Comparison of ENCODE assay signal across 14 mouse cellular contexts in the genomic region with DNA sequence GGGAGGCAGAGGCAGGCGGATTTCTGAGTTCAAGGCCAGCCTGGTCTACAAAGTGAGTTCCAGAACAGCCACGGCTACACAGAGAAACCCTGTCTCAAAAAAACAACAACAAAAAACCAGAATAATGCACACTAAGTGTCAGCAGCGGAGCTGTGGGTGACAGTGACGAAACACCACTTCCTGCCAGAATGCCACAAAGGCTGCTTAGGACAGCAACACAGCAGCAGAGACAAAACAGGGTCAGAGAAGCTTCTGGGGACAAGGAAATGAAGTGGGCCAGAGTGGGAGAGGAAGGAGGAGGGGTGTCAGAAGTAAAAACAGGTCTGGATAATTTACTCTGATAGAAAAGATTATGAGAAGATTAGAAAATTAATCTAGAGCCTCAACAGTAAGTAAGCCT. TPM values are rescaled to one million over a fixed set of nuclear protein-coding genes. Genes with fewer than 3 reads are reported as not detected.
DNase-seq lines count a peak whose midpoint lies in the region; ATAC-seq and TF ChIP-seq lines count a peak whose summit lies in the region.
"Had no signal": no experiment of that assay in that cellular context is flagged by ENCODE, and none has a peak within 500 bp of the region (broad histone marks: within the 10 kb centered on the region; RNA-seq: fewer than 3 reads in every experiment).

No protein-coding gene starts in this region.

- TF ChIP-seq CTCF in liver, adult 2 months (IDR thresholded peaks at IDR 0.05; ENCODE audit: low read depth, low read length) = no peak
- TF ChIP-seq CTCF in midbrain, postnatal 0 days (IDR thresholded peaks at IDR 0.05) = no peak

- H3K9ac ChIP-seq in liver, adult 2 months (ENCODE audit: low read depth, low read length) = no peak overlapping the region
- H3K9ac ChIP-seq in liver, embryonic 11.5 days (ENCODE audit: low read depth, low read length) = no peak overlapping the region
- H3K9ac ChIP-seq in midbrain, postnatal 0 days (replicated peaks; ENCODE audit: low read length, poor library complexity, severe bottlenecking) = no peak overlapping the region
- H3K9ac ChIP-seq: embryonic facial prominence, embryonic 13.5 days; limb, embryonic 12.5 days had no signal

- TF ChIP-seq POLR2A in liver, adult 2 months (IDR thresholded peaks at IDR 0.05; ENCODE audit: extremely low read depth, insufficient read depth, low read length) = no peak

- H3K9me3 ChIP-seq in liver, embryonic 11.5 days (ENCODE audit: control insufficient read depth, low read length) = no peaks in the 10 kb centered on the region
- no peaks in the 10 kb centered on the region for H3K9me3 ChIP-seq in midbrain, postnatal 0 days (ENCODE audit: low read length)
- H3K9me3 ChIP-seq: embryonic facial prominence, embryonic 13.5 days; G1E; limb, embryonic 12.5 days had no signal

- 66% methylated on average over 4 of the region's 4 CpGs for WGBS in liver, adult 2 months
- WGBS in liver, embryonic 11.5 days = 63% methylated on average over 4 of the region's 4 CpGs
- 88% methylated on average over 4 of the region's 4 CpGs for WGBS in midbrain, postnatal 0 days

- ATAC-seq in liver, embryonic 11.5 days (replicated peaks; ENCODE audit: low FRiP score) = no peak
- ATAC-seq in midbrain, postnatal 0 days (ENCODE audit: low FRiP score) = no peak

- DNase-seq in liver, adult 2 months (ENCODE audit: extremely low read depth, low read depth, low spot score) = peak; percentile 37
- no peak for DNase-seq in liver, embryonic 11.5 days (ENCODE audit: low spot score)
- DNase-seq in brain, adult 2 months (ENCODE audit: low read depth, low spot score) = peak; percentile 42
- DNase-seq in lung, postnatal 36 days = peak; percentile 63
- peak; percentile 53 to 54 for DNase-seq in thymus, postnatal 10 days (ENCODE audit: low spot score in 2 of 2)
- no peak for DNase-seq in midbrain, postnatal 0 days (ENCODE audit: low spot score)
- DNase-seq in gastrocnemius, postnatal 25 days = no peak
- DNase-seq in heart, postnatal 14 days = no peak
- DNase-seq: cerebellum, adult 2 months; kidney, postnatal 4 days; midbrain, embryonic 14.5 days had no signal

- H3K27ac ChIP-seq in liver, adult 2 months (replicated peaks; ENCODE audit: insufficient read depth, low read depth, low read length) = no peak overlapping the region
- H3K27ac ChIP-seq in liver, embryonic 11.5 days (ENCODE audit: low read depth, low read length) = no peak overlapping the region
- H3K27ac ChIP-seq in midbrain, postnatal 0 days (ENCODE audit: low read depth, low read length) = no peak overlapping the region
- H3K27ac ChIP-seq: embryonic facial prominence, embryonic 13.5 days; limb, embryonic 12.5 days had no signal

- H3K27me3 ChIP-seq in liver, adult 2 months (ENCODE audit: control insufficient read depth, insufficient read depth, low read length) = no peaks in the 10 kb centered on the region
- no peaks in the 10 kb centered on the region for H3K27me3 ChIP-seq in liver, embryonic 11.5 days (replicated peaks; ENCODE audit: control insufficient read depth, insufficient read depth, low read length)
- no peaks in the 10 kb centered on the region for H3K27me3 ChIP-seq in midbrain, postnatal 0 days (ENCODE audit: insufficient read depth, low read length)
- H3K27me3 ChIP-seq: embryonic facial prominence, embryonic 13.5 days; limb, embryonic 12.5 days had no signal

- H3K4me1 ChIP-seq in liver, adult 2 months (ENCODE audit: control insufficient read depth, insufficient read depth, low read length) = peaks cover 4% of the 10 kb centered on the region; the same call in 1 of the 2 replicates
- peaks cover 5% of the 10 kb centered on the region for H3K4me1 ChIP-seq in liver, embryonic 11.5 days (replicated peaks; ENCODE audit: control insufficient read depth, insufficient read depth, low read length)
- no peaks in the 10 kb centered on the region for H3K4me1 ChIP-seq in midbrain, postnatal 0 days (ENCODE audit: insufficient read depth, low read length)

- H3K4me2 ChIP-seq in liver, embryonic 11.5 days = no peak overlapping the region
- H3K4me2 ChIP-seq in midbrain, postnatal 0 days (ENCODE audit: low read depth, low read length, poor library complexity, severe bottlenecking) = no peak overlapping the region
- H3K4me2 ChIP-seq: embryonic facial prominence, embryonic 13.5 days; limb, embryonic 12.5 days had no signal

- no peaks in the 10 kb centered on the region for H3K79me2 ChIP-seq in liver, adult 2 months (ENCODE audit: control insufficient read depth, insufficient read depth, low read length)

- H3K4me3 ChIP-seq in liver, adult 2 months (ENCODE audit: insufficient read depth, low read depth, low read length) = no peak overlapping the region
- no peak overlapping the region for H3K4me3 ChIP-seq in liver, embryonic 11.5 days (ENCODE audit: low read depth, low read length)
- H3K4me3 ChIP-seq in midbrain, postnatal 0 days (ENCODE audit: low read depth, low read length) = no peak overlapping the region
- H3K4me3 ChIP-seq: embryonic facial prominence, embryonic 13.5 days; limb, embryonic 12.5 days had no signal

- H3K36me3 ChIP-seq in liver, adult 2 months (ENCODE audit: control insufficient read depth, insufficient read depth, low read length) = peaks cover 5% of the 10 kb centered on the region; the same call in 1 of the 2 replicates
- no peaks in the 10 kb centered on the region for H3K36me3 ChIP-seq in liver, embryonic 11.5 days (ENCODE audit: control insufficient read depth, insufficient read depth, low read length)
- no peaks in the 10 kb centered on the region for H3K36me3 ChIP-seq in midbrain, postnatal 0 days (ENCODE audit: insufficient read depth, low read length)
- H3K36me3 ChIP-seq: embryonic facial prominence, embryonic 13.5 days had no signal

- intact Hi-C loops in heart, postnatal 14 days (cut with DNase I) = no loop called here

RNA-seq across cellular contexts. Expression of gene Tmem97, which starts 49.5 kb away (rescaled TPM):
- 102 and 123 TPM in 2 replicates for total RNA-seq in liver, adult 2 months (2014; rRNA removed)
- polyA plus RNA-seq in liver, adult 2 months (2012; rRNA removed) = 76.5 and 91.6 TPM in 2 replicates
- polyA plus RNA-seq in liver, embryonic 11.5 days (2014; fragmentation: Nextera tagmentation; extraction: Ambion mirVana) = 173 and 183 TPM in 2 replicates
- total RNA-seq in midbrain, postnatal 0 days (2014; rRNA removed) = 38.4 and 45.5 TPM in 2 replicates
- polyA plus RNA-seq in midbrain, postnatal 0 days (2015; fragmentation: Nextera tagmentation; extraction: Ambion mirVana) = 41.4 and 42.6 TPM in 2 replicates
- total RNA-seq in gastrocnemius, postnatal 25 days (2021) = 1 to 10 TPM; 3.2 to 3.7 TPM
- total RNA-seq in heart, postnatal 14 days (2021) = 10 to 100 TPM in 1 of 2 experiments, 1 to 10 TPM in 1; 8.8 to 10.3 TPM

Comparison
In these comparisons a context has a peak if more than half of its experiments do, and no peak if none do; other contexts are left out.
1. DNase-seq: peak in liver, adult 2 months (single experiment), brain, adult 2 months (single experiment), lung, postnatal 36 days (single experiment) and thymus, postnatal 10 days (2 of 2); none in liver, embryonic 11.5 days (single experiment), midbrain, postnatal 0 days (single experiment), gastrocnemius, postnatal 25 days (single experiment) and heart, postnatal 14 days (0 of 2).